Mouse (Mus musculus): Measurements from ENCODE around the gene Dennd1a.

GRCm38 (mm10) chr2:38312921-38313320 lies 25.7 kb upstream of the Dennd1a start:
- TF ChIP-seq CTCF (IDR thresholded peaks at IDR 0.05; ENCODE audit: low read depth) = no peak
- no peak for TF ChIP-seq EP300 (optimal IDR thresholded peaks at IDR 0.05)

All from stomach, postnatal 0 days (tissue).